In the genomic region with DNA sequence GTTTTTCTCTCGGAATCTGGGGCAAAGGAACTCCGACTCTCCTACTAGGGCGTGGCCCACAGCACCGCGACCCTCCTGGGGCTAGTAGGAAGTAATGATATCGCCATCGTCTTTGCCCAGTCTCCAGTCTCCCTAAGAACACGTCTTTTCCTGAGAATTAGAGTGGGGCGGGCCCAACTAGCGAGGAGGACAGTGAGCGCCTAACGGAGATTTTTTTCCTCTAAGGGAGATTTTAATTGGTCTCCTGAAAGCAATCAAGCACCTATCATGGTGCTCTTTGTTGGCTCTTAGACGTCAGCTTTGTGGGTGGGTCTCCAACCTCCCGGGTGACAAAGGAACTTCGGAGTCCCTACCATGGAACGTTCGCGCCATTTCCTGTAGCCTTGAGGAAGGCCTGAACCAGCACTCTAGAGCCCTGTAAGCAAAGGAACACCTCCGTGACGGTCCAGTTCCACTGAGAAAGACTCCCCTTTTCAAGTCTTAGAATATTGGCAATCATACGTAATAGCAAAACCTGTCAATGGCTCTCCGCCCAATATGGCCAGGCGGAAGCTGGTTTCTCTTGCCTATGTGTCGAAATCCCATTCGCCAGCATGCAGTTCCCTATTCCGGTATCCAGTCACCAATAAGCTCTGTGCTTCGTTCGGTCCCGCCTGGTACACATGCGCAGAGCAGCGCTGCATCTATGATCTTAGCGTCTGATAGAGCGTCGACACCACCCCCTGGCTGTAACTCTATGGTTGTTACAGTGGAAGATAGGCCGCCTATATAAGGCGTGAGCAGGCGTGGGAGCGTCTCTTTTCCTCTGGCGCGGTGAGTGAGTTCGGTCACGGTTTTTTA, we compare ENCODE assay signal across 8 mouse cellular contexts. TPM values are rescaled to one million over a fixed set of nuclear protein-coding genes. Genes with fewer than 3 reads are reported as not detected.
DNase-seq lines count a peak whose midpoint lies in the region; ATAC-seq and TF ChIP-seq lines count a peak whose summit lies in the region.

A gene (plus strand): TSS at position 751 of the 840 bp plus-strand sequence.

- DNase-seq in ES-CJ7 (ENCODE audit: low read depth, low spot score), result peak; percentile 99
- DNase-seq in cerebellum, adult 11-12 months, result peak; percentile 96
- DNase-seq in heart, postnatal 25 days (ENCODE audit: low spot score), result peak; percentile 91
- peak; percentile 87 to 94 for DNase-seq in layer of hippocampus, adult 18-20 months (ENCODE audit: low spot score in 2 of 2)
- peak; percentile 83 for DNase-seq in lung, adult 2 months
- DNase-seq in thymus, adult 18-20 months, result peak; percentile 84 to 91

- intact Hi-C loops in heart, postnatal 25 days (cut with DNase I), result no loop called here

- peak; percentile 97 for ATAC-seq in forebrain, embryonic 15.5 days (replicated peaks)
- ATAC-seq in neutrophil, adult 5-6 weeks (ENCODE audit: extremely low read depth, insufficient number of reproducible peaks, low FRiP score, poor library complexity, severe bottlenecking), result peak; percentile 96

- H3K4me2 ChIP-seq in forebrain, embryonic 15.5 days (replicated peaks), result peak within 1 kb of the TSS; percentile 49

- peaks cover 4% of the 10 kb centered on the region; the same call in 1 of the 2 replicates for H3K36me3 ChIP-seq in forebrain, embryonic 15.5 days

- peak; percentile 99 for TF ChIP-seq POLR2A in lung, adult 2 months (IDR thresholded peaks at IDR 0.05; ENCODE audit: borderline replicate concordance, extremely low read depth, low read depth, low read length)

- no peaks in the 10 kb centered on the region for H3K27me3 ChIP-seq in forebrain, embryonic 15.5 days

- H3K4me1 ChIP-seq in forebrain, embryonic 15.5 days, result peaks cover 13% of the 10 kb centered on the region
- no peaks in the 10 kb centered on the region; the same call in 1 of the 2 replicates for H3K4me1 ChIP-seq in lung, adult 2 months (ENCODE audit: control insufficient read depth, insufficient read depth, low read length)

- H3K9me3 ChIP-seq in forebrain, embryonic 15.5 days, result no peaks in the 10 kb centered on the region

- peak within 1 kb of the TSS; percentile 70 for H3K9ac ChIP-seq in forebrain, embryonic 15.5 days (replicated peaks)

- no peak for TF ChIP-seq CTCF in lung, adult 2 months (IDR thresholded peaks at IDR 0.05; ENCODE audit: insufficient read depth, low read length)

- 22% methylated on average over 42 of the region's 42 CpGs for WGBS in forebrain, embryonic 15.5 days
- 26% methylated on average over 42 of the region's 42 CpGs for WGBS in lung, adult 2 months

- H3K27ac ChIP-seq in forebrain, embryonic 15.5 days (replicated peaks), result peak within 1 kb of the TSS; percentile 95

- peak within 1 kb of the TSS; percentile 61 for H3K4me3 ChIP-seq in forebrain, embryonic 15.5 days
- H3K4me3 ChIP-seq in lung, adult 2 months (replicated peaks; ENCODE audit: extremely low read depth, low read depth, low read length), result peak within 1 kb of the TSS; percentile 88

RNA-seq across cellular contexts. Expression of the gene that starts here (rescaled TPM):
- 503 and 525 TPM in 2 replicates for polyA plus RNA-seq in forebrain, embryonic 15.5 days (2015; fragmentation: Nextera tagmentation; extraction: Ambion mirVana)
- total RNA-seq in heart, postnatal 25 days (2021), result 100 to 1,000 TPM; 217 to 221 TPM
- total RNA-seq in layer of hippocampus, adult 18-20 months (2021), result 100 to 1,000 TPM; 185 to 211 TPM
- polyA plus RNA-seq in lung, adult 2 months (2012; rRNA removed), result 1,085 and 1,289 TPM in 2 replicates
- total RNA-seq in neutrophil, adult 5-6 weeks (2017), result 816 and 927 TPM in 2 replicates

Comparison
In these comparisons a context has a peak if more than half of its experiments do, and no peak if none do; other contexts are left out.
1. Peak in every context shown above with its lines: DNase-seq, ATAC-seq, H3K4me3 ChIP-seq and H3K27ac ChIP-seq.